Mouse (Mus musculus) spleen, embryonic (tissue): ENCODE results near the gene Rragd.

Source experiments
- CTCF ChIA-PET: fragments of 350-600 bp; sonication (Branson Sonifier 250); formaldehyde crosslinking; loops from one replicate; lab custom pipeline; 2022; lab: Charles Lee

The Rragd gene

GRCm38 (mm10) chr4:32984801-32985675 lies 2.2 kb downstream of the Rragd start:
- CTCF ChIA-PET, result no interaction called here

GRCm38 (mm10) chr4:32985684-32986083 lies 2.8 kb downstream of the Rragd start:
- CTCF ChIA-PET, result no interaction called here

- CTCF ChIA-PET, result interaction anchor here (0.7 kb wide), 1 partner anchor 298 kb away, joined by 10 read pairs; no protein-coding TSS in a partner anchor
Measured at GRCm38 (mm10) chr4:32987006-32987405, 4.2 kb downstream of the Rragd start.

- CTCF ChIA-PET, result interaction anchor here (0.7 kb wide), 1 partner anchor 90 kb away, joined by 5 read pairs; no protein-coding TSS in a partner anchor
Measured at GRCm38 (mm10) chr4:32989346-32989745, 6.5 kb downstream of the Rragd start.

- CTCF ChIA-PET, result no interaction called here
Measured at GRCm38 (mm10) chr4:32994168-32994567, 11.3 kb downstream of the Rragd start.

- CTCF ChIA-PET, result interaction anchor here (0.5 to 1.2 kb wide), 3 partner anchors 13 to 1664 kb away, joined by 3 to 6 read pairs (median 3); partner anchors contain the start of gene Rragd
Measured at GRCm38 (mm10) chr4:32996083-32996482, 13.2 kb downstream of the Rragd start.

- CTCF ChIA-PET, result no interaction called here
Measured at GRCm38 (mm10) chr4:32997571-32997970, 14.7 kb downstream of the Rragd start.

GRCm38 (mm10) chr4:32998996-32999395 lies 16.2 kb downstream of the Rragd start:
- CTCF ChIA-PET, result interaction anchor here (0.5 kb wide), 1 partner anchor 31 kb away, joined by 3 read pairs; no protein-coding TSS in a partner anchor

DNA sequence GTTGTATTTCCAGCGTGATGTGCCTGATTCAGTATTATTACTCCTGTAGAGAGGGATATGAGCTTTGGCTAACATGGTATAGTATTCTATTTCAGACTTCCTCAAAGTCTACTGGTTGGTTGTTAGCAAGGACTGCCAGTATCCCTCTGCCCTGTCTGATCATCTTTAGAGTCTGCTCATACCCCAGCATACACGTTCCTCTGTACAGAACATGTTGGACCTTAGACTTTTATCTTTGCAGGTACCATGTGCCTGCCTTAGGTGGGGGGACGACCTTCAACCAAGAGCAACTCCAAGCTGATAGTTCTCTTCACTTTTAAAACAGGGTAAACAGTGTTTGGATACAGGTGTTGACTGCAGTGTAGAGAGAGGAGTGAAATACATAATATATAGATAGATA lies 19.2 kb downstream of the Rragd start:
- CTCF ChIA-PET, result no interaction called here

- CTCF ChIA-PET, result interaction anchor here (0.7 kb wide), 1 partner anchor 9 kb away, joined by 6 read pairs; no protein-coding TSS in a partner anchor
Measured at GRCm38 (mm10) chr4:33005595-33006470, 23.0 kb downstream of the Rragd start.

- CTCF ChIA-PET, result no interaction called here
Measured at GRCm38 (mm10) chr4:33006844-33007243, 24.0 kb downstream of the Rragd start.

GRCm38 (mm10) chr4:33007443-33008217 lies 24.8 kb downstream of the Rragd start:
- CTCF ChIA-PET, result no interaction called here

GRCm38 (mm10) chr4:33010078-33010477 lies 27.2 kb downstream of the Rragd start:
- CTCF ChIA-PET, result no interaction called here

DNA sequence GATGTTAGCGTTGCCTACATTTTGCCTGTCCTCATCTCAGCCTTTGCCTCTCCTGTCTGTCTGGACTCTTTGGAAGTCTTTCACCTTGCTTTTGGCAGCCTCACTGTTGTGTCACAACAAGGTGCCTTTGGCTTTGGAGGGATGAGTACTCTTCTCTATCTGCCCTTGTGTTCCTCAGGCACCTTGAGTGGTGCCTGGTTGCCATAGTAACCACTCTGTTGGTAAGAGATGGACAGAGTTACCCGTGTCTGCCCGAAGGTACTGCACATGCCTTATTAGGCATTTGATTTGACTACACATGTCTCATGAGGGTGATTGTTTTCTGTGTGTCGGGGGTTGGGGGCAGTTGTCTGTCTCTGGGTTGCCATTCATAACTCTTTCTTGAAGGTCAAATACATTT lies 29.6 kb downstream of the Rragd start:
- CTCF ChIA-PET, result interaction anchor here (0.8 kb wide), 1 partner anchor 398 kb away, joined by 10 read pairs; no protein-coding TSS in a partner anchor

DNA sequence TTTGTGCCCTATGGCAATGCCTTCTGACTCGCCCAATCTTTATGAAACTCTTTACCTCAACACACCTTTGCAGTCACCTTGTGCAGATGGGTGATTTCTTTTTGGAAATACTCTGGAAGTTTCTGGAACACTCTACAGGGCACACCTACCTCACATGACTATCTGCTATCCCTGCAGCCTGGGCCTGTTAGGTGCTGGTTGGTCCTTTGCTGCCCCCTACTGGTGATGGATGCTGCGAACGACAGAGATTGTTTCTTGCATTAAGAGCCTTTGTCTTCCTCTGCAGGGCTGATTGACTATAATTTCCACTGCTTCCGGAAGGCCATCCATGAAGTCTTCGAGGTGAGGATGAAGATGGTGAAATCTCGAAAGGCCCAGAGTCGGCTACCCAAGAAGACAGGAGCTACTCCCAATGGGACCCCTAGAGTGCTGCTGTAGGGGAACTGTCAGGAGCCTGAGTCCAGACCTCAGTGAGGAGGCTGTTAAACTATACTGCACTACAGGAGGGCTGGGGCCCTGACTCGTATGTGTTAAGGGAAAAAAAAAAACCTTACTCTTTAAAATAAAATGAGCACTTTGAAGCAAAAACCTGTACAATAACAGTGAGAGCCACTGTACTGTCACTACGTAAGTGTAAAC lies 35.6 kb downstream of the Rragd start:
- CTCF ChIA-PET, result interaction anchor here (0.7 to 1.2 kb wide), 2 partner anchors 9 to 11 kb away, joined by 3 to 6 read pairs; no protein-coding TSS in a partner anchor

GRCm38 (mm10) chr4:33024420-33024819 lies 41.6 kb downstream of the Rragd start:
- CTCF ChIA-PET, result no interaction called here

DNA sequence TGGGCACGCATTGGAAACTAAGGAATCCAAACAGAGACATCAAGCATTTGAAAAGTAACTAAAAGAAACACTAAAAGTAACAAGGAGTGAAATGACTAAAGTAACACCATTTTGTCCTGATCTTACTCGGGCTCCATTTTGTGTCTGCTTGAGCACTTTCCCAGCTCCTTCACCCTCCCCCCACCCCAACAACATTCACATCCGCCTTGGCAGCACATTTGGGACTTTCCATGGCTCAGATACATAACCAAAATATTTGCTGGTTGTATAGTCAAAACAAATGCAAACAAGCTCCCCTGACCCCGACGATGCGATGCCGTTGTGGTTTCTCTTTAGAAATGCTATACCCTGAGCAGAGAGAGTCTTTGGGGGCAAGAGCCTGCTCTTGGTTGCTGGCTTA lies 46.3 kb downstream of the Rragd start:
- CTCF ChIA-PET, result no interaction called here

DNA sequence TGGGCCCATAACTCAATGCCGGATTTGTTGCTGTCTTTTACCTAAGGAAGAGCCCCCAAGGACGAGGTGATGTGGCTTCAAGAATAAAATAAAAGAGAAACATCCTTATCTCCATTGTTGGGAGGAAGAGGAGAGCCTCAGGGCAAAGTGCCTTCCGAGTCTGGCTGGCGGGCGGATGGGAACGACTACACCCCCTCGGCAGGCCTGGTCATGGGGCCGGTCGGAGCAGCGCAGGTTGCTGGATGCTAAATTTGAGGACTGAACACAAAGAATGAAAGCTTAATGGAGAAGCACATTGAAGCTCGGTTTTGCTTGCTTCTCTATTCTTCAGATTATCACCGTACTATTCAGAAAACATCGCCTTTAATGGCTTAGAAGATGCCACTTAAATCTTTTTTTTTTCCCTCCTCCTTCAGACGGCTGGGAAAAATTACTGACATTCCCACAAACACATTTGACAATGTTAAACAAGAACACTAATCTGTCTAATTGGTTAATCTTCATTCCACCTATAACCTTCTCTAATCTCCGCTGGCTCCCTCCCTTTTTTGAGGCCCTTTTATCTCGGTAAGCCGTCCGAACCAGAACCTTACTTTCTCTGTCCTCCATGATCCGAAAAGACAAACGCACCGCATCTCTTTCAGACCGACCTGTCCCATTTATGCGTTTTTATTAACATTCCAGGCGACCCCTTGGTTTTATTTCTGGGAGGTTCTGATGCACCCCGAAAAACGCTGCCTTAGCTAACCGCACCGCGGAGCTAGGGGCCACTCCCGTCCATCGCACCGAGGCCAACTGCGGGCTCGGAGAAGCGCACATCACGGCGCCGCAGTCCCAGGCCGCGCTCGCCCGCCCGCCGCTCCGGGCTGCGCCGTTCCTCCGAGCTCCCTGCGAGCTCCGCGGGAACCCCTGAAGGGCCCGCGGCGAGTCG lies 47.7 kb downstream of the Rragd start:
- CTCF ChIA-PET, result interaction anchor here (0.5 to 0.7 kb wide), 4 partner anchors 19 to 310 kb away, joined by 3 to 4 read pairs (median 4); no protein-coding TSS in a partner anchor
